Mouse (Mus musculus): Measurements from ENCODE around the gene Rinl. TPM values are rescaled to one million over a fixed set of nuclear protein-coding genes. Genes with fewer than 3 reads are reported as not detected.

Rinl gene
- total RNA-seq, 2 experiments from 2014 or later = 2.7 to 3.1 TPM

DNA sequence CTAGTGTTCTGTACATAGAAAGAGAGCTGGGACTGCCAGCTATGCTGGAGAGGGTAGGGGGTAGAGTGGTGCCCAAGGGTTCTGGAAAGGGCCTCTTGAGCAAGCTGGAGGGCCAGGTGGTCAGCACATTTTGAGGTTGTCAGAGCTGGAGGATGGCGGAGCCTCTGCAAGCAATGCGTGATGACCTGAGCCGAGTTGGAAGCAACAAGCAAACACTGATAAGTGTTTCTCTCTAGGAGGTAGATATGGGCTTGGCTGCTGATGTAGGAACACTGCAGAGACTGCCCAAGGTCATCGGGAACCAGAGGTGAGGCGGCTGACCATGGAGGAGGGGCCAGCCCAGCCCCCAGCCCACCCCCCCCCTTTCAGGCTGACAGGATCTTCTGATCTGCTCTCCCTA is 42.2 kb downstream of the Rinl start:
- Histone ChIP-seq H3K4me3 (no peak overlapping the region), H3K27ac (peak overlapping the region; percentile 15; the same call in 1 of the 2 replicates)
- no peak for TF ChIP-seq CTCF (IDR thresholded peaks at IDR 0.05)
- intact Hi-C loops (cut with DNase I) = no loop called here
- no peak for DNase-seq (ENCODE audit: extremely low spot score in 1 of 2, low spot score in 2 of 2)

- Histone ChIP-seq H3K27ac (no peak overlapping the region), H3K4me3 (no peak overlapping the region)
- no peak for TF ChIP-seq CTCF (IDR thresholded peaks at IDR 0.05)
- no peak for DNase-seq (ENCODE audit: extremely low spot score in 1 of 2, low spot score in 2 of 2)
- intact Hi-C loops (cut with DNase I) = no loop called here
Observed at GRCm38 (mm10) chr7:28831411-28832125, 42.8 kb downstream of the Rinl start.

DNA sequence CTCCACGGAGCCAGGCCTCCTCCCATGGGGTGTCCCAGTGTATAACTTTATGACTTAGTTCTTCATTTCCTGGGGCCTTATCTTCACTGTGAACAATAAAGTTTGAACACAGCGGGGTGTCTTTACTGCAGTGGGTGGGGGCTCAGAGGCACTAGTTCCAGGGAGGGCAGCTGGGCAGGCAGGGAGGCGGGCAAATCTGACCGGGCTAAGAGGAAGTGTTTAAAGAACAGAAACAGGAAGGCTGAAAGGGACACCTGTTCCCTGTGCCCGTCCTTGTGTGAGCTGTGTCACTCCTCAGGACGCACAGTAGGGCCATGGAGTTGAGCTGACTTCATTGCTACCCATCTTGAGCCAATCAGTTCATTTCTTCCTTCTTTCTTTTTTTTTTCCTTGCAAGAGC is 43.4 kb downstream of the Rinl start:
- intact Hi-C loops (cut with DNase I) = no loop called here
- H3K27ac ChIP-seq = no peak overlapping the region
- TF ChIP-seq CTCF (IDR thresholded peaks at IDR 0.05) = no peak
- H3K4me3 ChIP-seq = no peak overlapping the region
- no peak for DNase-seq (ENCODE audit: extremely low spot score in 1 of 2, low spot score in 2 of 2)

DNA sequence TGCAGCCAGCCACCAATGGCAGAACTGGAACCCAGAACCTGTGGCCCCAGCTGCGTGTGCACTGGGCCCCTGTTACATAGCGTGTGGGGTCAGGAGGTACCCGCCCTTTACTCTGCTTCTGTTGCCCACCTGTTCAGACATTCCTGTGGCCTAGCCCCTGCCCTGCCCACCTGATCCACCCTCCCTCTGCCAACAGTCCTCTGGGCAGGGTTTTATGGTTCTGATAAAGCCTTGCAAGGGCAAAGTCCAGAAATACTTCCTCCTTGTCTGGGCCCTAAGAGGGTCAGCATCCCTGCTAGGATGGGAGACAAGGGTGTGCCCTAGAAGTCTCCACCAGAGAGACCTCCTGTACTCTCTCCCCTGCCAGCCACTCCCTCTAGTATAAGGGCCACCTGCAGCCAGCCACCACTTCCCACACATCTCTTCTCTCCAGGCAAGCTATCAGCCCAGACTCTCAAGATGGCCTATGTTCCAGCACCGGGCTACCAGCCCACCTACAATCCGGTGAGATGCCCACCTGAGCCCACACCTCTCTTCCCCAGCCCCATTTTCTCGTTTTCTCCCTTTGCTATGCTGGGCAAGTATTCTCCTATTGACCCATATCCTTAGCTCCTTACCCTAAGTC is 45.1 kb downstream of the Rinl start, which contains the start of gene Lgals4:
Gene Lgals4, plus strand, starts transcription at position 132 of the 625 bp plus-strand sequence.
- no peak for DNase-seq (ENCODE audit: extremely low spot score in 1 of 2, low spot score in 2 of 2)
- intact Hi-C loops (cut with DNase I) = no loop called here
- Histone ChIP-seq H3K27ac (no peak within 1 kb of the TSS), H3K4me3 (no peak within 1 kb of the TSS)
- no peak for TF ChIP-seq CTCF (IDR thresholded peaks at IDR 0.05)

DNA sequence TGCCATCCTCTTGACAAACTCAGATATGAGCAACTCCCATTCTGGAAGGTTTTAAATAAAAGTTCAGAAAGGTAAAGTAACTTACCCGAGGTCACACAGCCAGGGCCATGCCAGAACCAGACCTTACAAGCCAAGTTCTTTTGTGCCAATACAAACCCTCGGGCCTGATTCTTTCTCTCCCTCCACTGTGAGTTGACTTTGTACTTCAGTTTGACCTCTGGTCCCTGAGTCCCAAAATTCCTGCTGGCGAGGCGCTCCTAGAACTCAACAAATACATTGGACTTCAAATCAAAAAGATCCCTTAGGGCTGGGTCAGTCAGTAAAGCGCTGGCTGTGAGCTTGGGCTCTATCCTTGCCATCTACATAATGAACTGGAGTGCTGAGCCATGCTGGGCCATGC is 48.2 kb downstream of the Rinl start:
- no peak overlapping the region for H3K4me3 ChIP-seq
- no peak overlapping the region for H3K27ac ChIP-seq
- intact Hi-C loops (cut with DNase I) = no loop called here
- no peak for TF ChIP-seq CTCF (IDR thresholded peaks at IDR 0.05)
- DNase-seq (ENCODE audit: extremely low spot score in 1 of 2, low spot score in 2 of 2) = no peak

- H3K4me3 ChIP-seq = no peak overlapping the region
- no peak overlapping the region for H3K27ac ChIP-seq
- intact Hi-C loops (cut with DNase I) = no loop called here
- DNase-seq (ENCODE audit: extremely low spot score in 1 of 2, low spot score in 2 of 2) = no peak
- no peak for TF ChIP-seq CTCF (IDR thresholded peaks at IDR 0.05)
Observed at GRCm38 (mm10) chr7:28838331-28838730, 49.6 kb downstream of the Rinl start.

GRCm38 (mm10) chr7:28847273-28847672 is 58.5 kb downstream of the Rinl start:
- no peak for DNase-seq (ENCODE audit: extremely low spot score in 1 of 2, low spot score in 2 of 2)
- no peak for TF ChIP-seq CTCF (IDR thresholded peaks at IDR 0.05)
- Histone ChIP-seq H3K4me3 (no peak overlapping the region), H3K27ac (no peak overlapping the region)
- intact Hi-C loops (cut with DNase I) = no loop called here

Other genes with a start within 250 kb of the Rinl start
- gene Sycn, start 248.1 kb upstream of the Rinl start, total RNA-seq (2021) = not detected
- gene Nccrp1, start 241.7 kb upstream of the Rinl start, total RNA-seq (2021) = under 1 TPM in 1 of 2 experiments, not detected in 1; 0.30 TPM
- gene Samd4b, start 190.8 kb upstream of the Rinl start, total RNA-seq (2021) = 10 to 100 TPM; 74.9 to 78.9 TPM
- 1 to 10 TPM; 8.2 to 9.8 TPM for gene Pak4, start 190.8 kb upstream of the Rinl start, total RNA-seq (2021)
- 1 to 10 TPM; 1.4 to 2.5 TPM for gene Acp7, start 157.6 kb upstream of the Rinl start, total RNA-seq (2021)
- gene Fbxo27, start 96.1 kb upstream of the Rinl start, total RNA-seq (2021) = 10 to 100 TPM; 24.6 to 26.2 TPM
- gene Fbxo17, start 72.2 kb upstream of the Rinl start, total RNA-seq (2021) = 1 to 10 TPM; 1.9 to 2.2 TPM
- 10 to 100 TPM; 58.3 to 69.0 TPM for gene Mrps12, start 47.1 kb upstream of the Rinl start, total RNA-seq (2021)
- gene Sars2, start 47.0 kb upstream of the Rinl start, total RNA-seq (2021) = 10 to 100 TPM; 13.0 to 13.9 TPM
- gene Ccer2, start 32.8 kb upstream of the Rinl start, total RNA-seq (2021) = 1 to 10 TPM; 1.0 to 1.9 TPM
- 100 to 1,000 TPM; 119 to 122 TPM for gene Sirt2, start 22.2 kb upstream of the Rinl start, total RNA-seq (2021)
- gene Nfkbib, start 21.5 kb upstream of the Rinl start, total RNA-seq (2021) = 10 to 100 TPM; 34.8 to 36.8 TPM
- gene Hnrnpl, start 19.6 kb downstream of the Rinl start, total RNA-seq (2021) = 100 to 1,000 TPM; 434 to 438 TPM
- 10 to 100 TPM; 46.3 to 49.8 TPM for gene Ech1, start 36.2 kb downstream of the Rinl start, total RNA-seq (2021)
- 1 to 10 TPM; 2.6 to 2.9 TPM for gene Lgals4, start 44.9 kb downstream of the Rinl start, total RNA-seq (2021)
- gene Lgals7, start 74.9 kb downstream of the Rinl start, total RNA-seq (2021) = under 1 TPM in 1 of 2 experiments, not detected in 1; 0.49 TPM
- gene Capn12, start 92.5 kb downstream of the Rinl start, total RNA-seq (2021) = 1 to 10 TPM; 1.5 to 2.0 TPM
- 100 to 1,000 TPM; 196 to 199 TPM for gene Actn4, start 173.4 kb downstream of the Rinl start, total RNA-seq (2021)
- gene Eif3k, start 192.9 kb downstream of the Rinl start, total RNA-seq (2021) = 100 to 1,000 TPM; 179 to 192 TPM
- gene Map4k1, start 193.1 kb downstream of the Rinl start, total RNA-seq (2021) = 1 to 10 TPM; 1.8 to 2.3 TPM